In the genomic region with DNA sequence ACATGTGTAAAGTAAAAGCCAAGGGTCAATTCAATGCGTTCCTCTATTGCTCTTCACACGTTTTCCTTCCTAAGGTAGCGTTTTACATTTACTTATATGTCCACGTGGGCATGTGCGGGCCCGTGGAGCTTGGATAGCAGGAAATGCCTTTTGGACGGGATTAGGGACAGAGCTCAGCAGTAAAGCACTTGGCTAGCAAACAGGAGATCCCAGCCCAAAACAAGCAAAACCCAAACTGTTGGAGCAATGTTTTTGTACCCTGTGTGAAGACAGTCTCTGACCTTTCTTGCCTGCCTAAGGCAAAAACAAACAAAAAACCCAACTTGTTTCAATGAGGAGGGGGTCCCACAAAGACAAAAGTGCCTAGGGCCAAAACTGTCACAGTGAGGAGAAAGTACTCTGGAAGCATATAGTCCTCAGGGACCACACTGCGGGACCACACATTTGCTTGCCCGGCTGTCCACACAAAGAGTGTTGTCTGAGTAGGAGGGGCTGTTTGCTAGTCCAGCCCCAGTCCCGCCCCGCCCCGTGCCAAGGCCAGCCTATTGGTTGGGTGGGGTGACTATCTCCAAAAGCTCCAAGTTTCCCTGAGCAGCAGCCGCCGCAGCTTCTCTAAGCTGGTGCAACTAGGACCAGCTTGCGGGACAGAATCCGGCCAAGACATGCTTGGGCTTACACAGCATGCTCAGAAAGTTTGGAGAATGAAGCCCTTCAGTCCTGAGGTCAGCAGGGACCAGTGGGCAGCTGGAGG, we compare ENCODE assay signal across 8 mouse cellular contexts. TPM values are rescaled to one million over a fixed set of nuclear protein-coding genes. Genes with fewer than 3 reads are reported as not detected.
DNase-seq lines count a peak whose midpoint lies in the region; ATAC-seq and TF ChIP-seq lines count a peak whose summit lies in the region.

A gene (plus strand): TSS at position 571 of the 751 bp plus-strand sequence.

- H3K4me2 ChIP-seq in hindbrain, postnatal 0 days (ENCODE audit: low read depth, low read length), result peak within 1 kb of the TSS; percentile 40
- peak within 1 kb of the TSS; percentile 76 for H3K4me2 ChIP-seq in liver, embryonic 15.5 days
- peak within 1 kb of the TSS; percentile 54 for H3K4me2 ChIP-seq in neural tube, embryonic 12.5 days (replicated peaks)

- no peak within 1 kb of the TSS for H3K9ac ChIP-seq in hindbrain, postnatal 0 days (replicated peaks; ENCODE audit: low read length)
- peak within 1 kb of the TSS; percentile 58 for H3K9ac ChIP-seq in liver, embryonic 15.5 days
- peak within 1 kb of the TSS; percentile 34; the same call in 1 of the 2 replicates for H3K9ac ChIP-seq in neural tube, embryonic 12.5 days

- no peaks in the 10 kb centered on the region for H3K9me3 ChIP-seq in hindbrain, postnatal 0 days (ENCODE audit: low read length)
- H3K9me3 ChIP-seq in liver, embryonic 15.5 days (replicated peaks), result no peaks in the 10 kb centered on the region
- H3K9me3 ChIP-seq in neural tube, embryonic 12.5 days, result no peaks in the 10 kb centered on the region

- no peaks in the 10 kb centered on the region for H3K27me3 ChIP-seq in hindbrain, postnatal 0 days (ENCODE audit: insufficient read depth, low read length)
- no peaks in the 10 kb centered on the region for H3K27me3 ChIP-seq in liver, embryonic 15.5 days
- no peaks in the 10 kb centered on the region for H3K27me3 ChIP-seq in neural tube, embryonic 12.5 days (replicated peaks)

- DNase-seq in layer of hippocampus, adult 2 months (ENCODE audit: low spot score in 2 of 2), result peak; percentile 47 to 58
- no peak for DNase-seq in layer of hippocampus, postnatal 25 days (ENCODE audit: extremely low spot score in 1 of 2, low spot score in 1 of 2)
- DNase-seq in embryo, embryonic 10 days (ENCODE audit: low spot score), result peak; percentile 86
- DNase-seq in gastrocnemius, postnatal 25 days, result peak; percentile 87
- peak; percentile 78 for DNase-seq in hindbrain, postnatal 0 days (ENCODE audit: low spot score)
- no peak for DNase-seq in thymus, postnatal 25 days

- peak; percentile 81 for ATAC-seq in hindbrain, postnatal 0 days
- ATAC-seq in liver, embryonic 15.5 days (ENCODE audit: insufficient read depth), result peak; percentile 65
- ATAC-seq in neural tube, embryonic 12.5 days (ENCODE audit: low FRiP score, low read depth), result peak; percentile 51; the same call in 1 of the 2 replicates

- H3K27ac ChIP-seq in layer of hippocampus, adult 2 months, result peak within 1 kb of the TSS; percentile 76
- peak within 1 kb of the TSS; percentile 73 for H3K27ac ChIP-seq in hindbrain, postnatal 0 days
- H3K27ac ChIP-seq in liver, embryonic 15.5 days (replicated peaks), result peak within 1 kb of the TSS; percentile 84
- H3K27ac ChIP-seq in neural tube, embryonic 12.5 days, result no peak within 1 kb of the TSS

- 21% methylated on average over 16 of the region's 16 CpGs for WGBS in hindbrain, postnatal 0 days
- 24% methylated on average over 16 of the region's 16 CpGs for WGBS in liver, embryonic 15.5 days (ENCODE audit: insufficient replicate concordance)
- 29% methylated on average over 16 of the region's 16 CpGs for WGBS in neural tube, embryonic 12.5 days

- H3K4me3 ChIP-seq in layer of hippocampus, adult 2 months, result peak within 1 kb of the TSS; percentile 47
- H3K4me3 ChIP-seq in hindbrain, postnatal 0 days (ENCODE audit: low read length), result 0 out of 2 replicates have a peak within 1 kb of the TSS, but pooled peaks have one; percentile 6
- peak within 1 kb of the TSS; percentile 55 for H3K4me3 ChIP-seq in liver, embryonic 15.5 days (replicated peaks)
- peak within 1 kb of the TSS; percentile 16 for H3K4me3 ChIP-seq in neural tube, embryonic 12.5 days

- H3K36me3 ChIP-seq in hindbrain, postnatal 0 days (ENCODE audit: insufficient read depth, low read length), result peaks cover 18% of the 10 kb centered on the region; the same call in 1 of the 2 replicates
- H3K36me3 ChIP-seq in liver, embryonic 15.5 days (replicated peaks), result peaks cover 29% of the 10 kb centered on the region
- H3K36me3 ChIP-seq in neural tube, embryonic 12.5 days, result peaks cover 32% of the 10 kb centered on the region

- TF ChIP-seq CTCF in layer of hippocampus, adult 2 months (conservative IDR thresholded peaks at IDR 0.05), result no peak
- TF ChIP-seq CTCF in hindbrain, postnatal 0 days (IDR thresholded peaks at IDR 0.05; ENCODE audit: low read depth), result no peak

- peaks cover 9% of the 10 kb centered on the region; the same call in 1 of the 2 replicates for H3K4me1 ChIP-seq in hindbrain, postnatal 0 days (ENCODE audit: insufficient read depth, low read length)
- peaks cover 89% of the 10 kb centered on the region for H3K4me1 ChIP-seq in liver, embryonic 15.5 days (replicated peaks)
- H3K4me1 ChIP-seq in neural tube, embryonic 12.5 days, result peaks cover 42% of the 10 kb centered on the region

RNA-seq across cellular contexts. Expression of the gene that starts here (rescaled TPM):
- 1 to 10 TPM; 6.9 to 7.6 TPM for total RNA-seq in layer of hippocampus, adult 2 months (2021)
- total RNA-seq in layer of hippocampus, postnatal 25 days (2021), result 1 to 10 TPM; 6.4 to 8.0 TPM
- 1 to 10 TPM; 2.2 to 2.3 TPM for total RNA-seq in gastrocnemius, postnatal 25 days (2021)
- total RNA-seq in hindbrain, postnatal 0 days (2014; rRNA removed), result 3.4 and 7.7 TPM in 2 replicates
- polyA plus RNA-seq in hindbrain, postnatal 0 days (2015; fragmentation: Nextera tagmentation; extraction: Ambion mirVana), result 3.3 and 4.9 TPM in 2 replicates
- 3.2 and 4.2 TPM in 2 replicates for polyA plus RNA-seq in liver, embryonic 15.5 days (2015; fragmentation: Nextera tagmentation; extraction: Ambion mirVana)
- polyA plus RNA-seq in neural tube, embryonic 12.5 days (2016; fragmentation: Nextera tagmentation; extraction: Ambion mirVana), result 7.2 and 7.5 TPM in 2 replicates

Comparison
In these comparisons a context has a peak if more than half of its experiments do, and no peak if none do; other contexts are left out.
1. DNase-seq: peak in layer of hippocampus, adult 2 months (2 of 2), embryo, embryonic 10 days (single experiment), gastrocnemius, postnatal 25 days (single experiment) and hindbrain, postnatal 0 days (single experiment); none in layer of hippocampus, postnatal 25 days (0 of 2) and thymus, postnatal 25 days (single experiment).
2. Peak in every context shown above with its lines, with median percentiles within 50 percentile points of each other: H3K4me3 ChIP-seq, ATAC-seq and H3K4me2 ChIP-seq.